Mouse (Mus musculus): ENCODE measurements at regions not wholly inside any gene's neighbourhood (a gene's known extent, or its start where the extent isn't known, plus 50 kb on each side); places are given as distances from the start of the nearest gene placed in this dataset.
A peak's percentile ranks its signal among the peaks of the same experiment; 100 is the strongest.

GRCm38 (mm10) chr2:74973386-74973785, 147.8 kb downstream of the Mtx2 start:
- DNase-seq (ENCODE audit: extremely low spot score in 1 of 2, low spot score in 2 of 2) = no peak
- intact Hi-C loops (cut with DNase I) = no loop called here

- intact Hi-C loops (cut with DNase I) = no loop called here
- no peak for DNase-seq (ENCODE audit: extremely low spot score in 1 of 2, low spot score in 2 of 2)
These were observed 149.2 kb downstream of the Mtx2 start for GRCm38 (mm10) chr2:74974595-74975325.

GRCm38 (mm10) chr2:74977348-74977747, 151.7 kb downstream of the Mtx2 start:
- no peak for DNase-seq (ENCODE audit: extremely low spot score in 1 of 2, low spot score in 2 of 2)
- intact Hi-C loops (cut with DNase I) = no loop called here

GRCm38 (mm10) chr2:74977828-74978227, 152.2 kb downstream of the Mtx2 start:
- DNase-seq (ENCODE audit: extremely low spot score in 1 of 2, low spot score in 2 of 2) = no peak
- intact Hi-C loops (cut with DNase I) = no loop called here

GRCm38 (mm10) chr2:74981856-74982255, 156.3 kb downstream of the Mtx2 start:
- no peak for DNase-seq (ENCODE audit: extremely low spot score in 1 of 2, low spot score in 2 of 2)
- intact Hi-C loops (cut with DNase I) = no loop called here

- intact Hi-C loops (cut with DNase I) = no loop called here
These were observed 168.2 kb downstream of the Mtx2 start for GRCm38 (mm10) chr2:74993802-74994201.

GRCm38 (mm10) chr2:74994998-74995397, 169.4 kb downstream of the Mtx2 start:
- intact Hi-C loops (cut with DNase I) = no loop called here
- DNase-seq (ENCODE audit: extremely low spot score in 1 of 2, low spot score in 2 of 2) = no peak

More at GRCm38 (mm10) chr2:74993802-74994201, 168.2 kb downstream of the Mtx2 start:
- no peak for DNase-seq (ENCODE audit: extremely low spot score in 1 of 2, low spot score in 2 of 2)

GRCm38 (mm10) chr2:74997736-74998135, 172.1 kb downstream of the Mtx2 start:
- no peak for DNase-seq (ENCODE audit: extremely low spot score in 1 of 2, low spot score in 2 of 2)
- intact Hi-C loops (cut with DNase I) = no loop called here

- DNase-seq (ENCODE audit: extremely low spot score in 1 of 2, low spot score in 2 of 2) = no peak
- intact Hi-C loops (cut with DNase I) = no loop called here
These were observed 174.8 kb downstream of the Mtx2 start for GRCm38 (mm10) chr2:75000368-75000796.

- intact Hi-C loops (cut with DNase I) = no loop called here
- no peak for DNase-seq (ENCODE audit: extremely low spot score in 1 of 2, low spot score in 2 of 2)
These were observed 177.0 kb downstream of the Mtx2 start for GRCm38 (mm10) chr2:75002562-75002961.

GRCm38 (mm10) chr2:75008116-75008515, 182.5 kb downstream of the Mtx2 start:
- intact Hi-C loops (cut with DNase I) = no loop called here
- DNase-seq (ENCODE audit: extremely low spot score in 1 of 2, low spot score in 2 of 2) = no peak

- intact Hi-C loops (cut with DNase I) = no loop called here
- DNase-seq (ENCODE audit: extremely low spot score in 1 of 2, low spot score in 2 of 2) = no peak
These were observed 185.0 kb downstream of the Mtx2 start for GRCm38 (mm10) chr2:75010647-75011046.

- intact Hi-C loops (cut with DNase I) = no loop called here
- no peak for DNase-seq (ENCODE audit: extremely low spot score in 1 of 2, low spot score in 2 of 2)
These were observed 186.4 kb downstream of the Mtx2 start for GRCm38 (mm10) chr2:75012046-75012445.

GRCm38 (mm10) chr2:75014994-75015728, 189.6 kb downstream of the Mtx2 start:
- intact Hi-C loops (cut with DNase I) = no loop called here
- no peak for DNase-seq (ENCODE audit: extremely low spot score in 1 of 2, low spot score in 2 of 2)

GRCm38 (mm10) chr2:75019459-75019858, 193.9 kb downstream of the Mtx2 start:
- intact Hi-C loops (cut with DNase I) = no loop called here
- peak in 1 of 2 experiments; percentile 53 for DNase-seq (ENCODE audit: extremely low spot score in 1 of 2, low spot score in 2 of 2)

- peak in 1 of 2 experiments; percentile 70 for DNase-seq (ENCODE audit: extremely low spot score in 1 of 2, low spot score in 2 of 2)
- intact Hi-C loops (cut with DNase I) = no loop called here
These were observed 196.0 kb downstream of the Mtx2 start for GRCm38 (mm10) chr2:75021639-75022038.

- intact Hi-C loops (cut with DNase I) = no loop called here
- DNase-seq (ENCODE audit: extremely low spot score in 1 of 2, low spot score in 2 of 2) = no peak
These were observed 202.5 kb downstream of the Mtx2 start for GRCm38 (mm10) chr2:75028151-75028550.

GRCm38 (mm10) chr2:75029089-75029693, 203.6 kb downstream of the Mtx2 start:
- intact Hi-C loops (cut with DNase I) = no loop called here
- DNase-seq (ENCODE audit: extremely low spot score in 1 of 2, low spot score in 2 of 2) = no peak

GRCm38 (mm10) chr2:75034708-75035107, 209.1 kb downstream of the Mtx2 start:
- DNase-seq (ENCODE audit: extremely low spot score in 1 of 2, low spot score in 2 of 2) = no peak
- intact Hi-C loops (cut with DNase I) = no loop called here

- intact Hi-C loops (cut with DNase I) = no loop called here
- no peak for DNase-seq (ENCODE audit: extremely low spot score in 1 of 2, low spot score in 2 of 2)
These were observed 213.5 kb downstream of the Mtx2 start for GRCm38 (mm10) chr2:75039066-75039465.
